Mouse (Mus musculus) MEL (cell line): Measurements from ENCODE around the gene Dand5. TPM values are rescaled to one million over a fixed set of nuclear protein-coding genes. Genes with fewer than 3 reads are reported as not detected.

Experiments
- DNase-seq: peaks from one replicate; pipeline ENCODE4 v3.0.0; 2011; ENCODE audit warnings: low read depth, low spot score
- H3K27ac ChIP-seq: 2 replicates; pipeline ENCODE4 v1.5.1; 2012; ENCODE audit warnings: low read depth, mild to moderate bottlenecking, control low read depth, low read length, moderate library complexity; ENCODE audit not compliant: control insufficient read depth
- H3K27me3 ChIP-seq, 2 experiments: fragments of 150-350 bp in 1 of 2; sonication (generic) in 1 of 2; 2 replicates each; pipeline ENCODE4 v1.6.1; 2012; ENCODE audit warnings: low read length in 2 of 2, mild to moderate bottlenecking in 2 of 2, improper control_type of control experiment in 1 of 2, moderate library complexity in 1 of 2; ENCODE audit not compliant: insufficient read depth in 2 of 2, control insufficient read depth in 1 of 2
- H3K36me3 ChIP-seq, 2 experiments: 2 replicates each; pipeline ENCODE4 v1.6.1; 2012 to 2014; ENCODE audit warnings: low read length in 2 of 2, improper control_type of control experiment in 1 of 2, inconsistent platforms in 1 of 2, mild to moderate bottlenecking in 1 of 2; ENCODE audit not compliant: insufficient read depth in 2 of 2, control insufficient read depth in 1 of 2
- H3K4me1 ChIP-seq, 2 experiments: fragments of 150-350 bp in 1 of 2; sonication (generic) in 1 of 2; 2 replicates each; pipeline ENCODE4 v1.6.1; 2012; ENCODE audit warnings: low read length in 2 of 2, improper control_type of control experiment in 1 of 2, mild to moderate bottlenecking in 1 of 2; ENCODE audit not compliant: insufficient read depth in 2 of 2, control insufficient read depth in 1 of 2
- H3K4me3 ChIP-seq, 2 experiments: fragments of 150-350 bp in 1 of 2; sonication (generic) in 1 of 2; 2 replicates each; pipeline ENCODE4 v1.5.1; 2012; ENCODE audit warnings: low read depth in 2 of 2, low read length in 2 of 2, mild to moderate bottlenecking in 2 of 2, moderate library complexity in 2 of 2, control low read depth in 1 of 2, improper control_type of control experiment in 1 of 2; ENCODE audit not compliant: control insufficient read depth in 1 of 2, insufficient read depth in 1 of 2
- H3K79me2 ChIP-seq: 2 replicates; pipeline ENCODE4 v1.6.1; 2012; ENCODE audit warnings: mild to moderate bottlenecking, low read length, moderate library complexity; ENCODE audit not compliant: control insufficient read depth, poor library complexity, insufficient read depth
- H3K9ac ChIP-seq: 2 replicates; pipeline ENCODE4 v1.6.1; 2012; ENCODE audit warnings: low read depth, mild to moderate bottlenecking, control low read depth, low read length, moderate library complexity; ENCODE audit not compliant: control insufficient read depth, poor library complexity, severe bottlenecking
- H3K9me3 ChIP-seq: fragments of 150-350 bp; sonication (generic); replicated peaks from 2 replicates; pipeline ENCODE4 v1.6.1; 2012; ENCODE audit warnings: mild to moderate bottlenecking, low read length, improper control_type of control experiment, moderate library complexity; ENCODE audit not compliant: insufficient read depth
- BHLHE40 ChIP-seq: IDR thresholded peaks from 2 replicates; pipeline ENCODE4 v1.6.1; 2012; ENCODE audit warnings: low read depth, mild to moderate bottlenecking, inconsistent platforms, low read length, improper control_type of control experiment, borderline replicate concordance
- CHD1 ChIP-seq: IDR thresholded peaks from 2 replicates; pipeline ENCODE4 v1.6.1; 2012; ENCODE audit warnings: low read depth, mild to moderate bottlenecking, inconsistent platforms, low read length, improper control_type of control experiment
- CHD2 ChIP-seq: IDR thresholded peaks from 2 replicates; pipeline ENCODE4 v1.6.1; 2011; ENCODE audit warnings: low read length, improper control_type of control experiment
- CTCF ChIP-seq, 3 experiments: IDR thresholded peaks in 2 of 3; conservative IDR thresholded peaks in 1 of 3; 2 replicates each; pipeline ENCODE4 v1.5.1; 2011 to 2012; ENCODE audit warnings: low read length in 3 of 3, low read depth in 2 of 3, mild to moderate bottlenecking in 2 of 3, improper control_type of control experiment in 1 of 3, inconsistent platforms in 1 of 3, mixed read lengths in 1 of 3, moderate library complexity in 1 of 3; ENCODE audit not compliant: control insufficient read depth in 1 of 3, insufficient read depth in 1 of 3, poor library complexity in 1 of 3, severe bottlenecking in 1 of 3
- GABPA ChIP-seq: IDR thresholded peaks from 2 replicates; pipeline ENCODE4 v1.6.1; 2012; ENCODE audit warnings: low read depth, mild to moderate bottlenecking, inconsistent platforms, low read length, improper control_type of control experiment, moderate library complexity
- HCFC1 ChIP-seq: IDR thresholded peaks from 2 replicates; pipeline ENCODE4 v1.6.1; 2012; ENCODE audit warnings: low read depth, mild to moderate bottlenecking, inconsistent platforms, low read length, improper control_type of control experiment, moderate library complexity
- JUND ChIP-seq: IDR thresholded peaks from 2 replicates; pipeline ENCODE4 v1.6.1; 2011; ENCODE audit warnings: low read depth, mild to moderate bottlenecking, improper control_type of control experiment, low read length
- KAT2A ChIP-seq: conservative IDR thresholded peaks from 2 replicates; pipeline ENCODE4 v1.6.1; 2012; ENCODE audit warnings: low read depth, low read length, improper control_type of control experiment, inconsistent platforms
- MAX ChIP-seq: IDR thresholded peaks from 2 replicates; pipeline ENCODE4 v1.6.1; 2011; ENCODE audit warnings: low read length, improper control_type of control experiment
- MAZ ChIP-seq: IDR thresholded peaks from 2 replicates; pipeline ENCODE4 v1.6.1; 2012; ENCODE audit warnings: low read depth, mild to moderate bottlenecking, inconsistent platforms, low read length, improper control_type of control experiment
- MXI1 ChIP-seq: IDR thresholded peaks from 2 replicates; pipeline ENCODE4 v1.6.1; 2011; ENCODE audit warnings: mild to moderate bottlenecking, low read depth, low read length, improper control_type of control experiment
- POLR2A ChIP-seq, 2 experiments: IDR thresholded peaks; 2 replicates each; pipeline ENCODE4 v1.6.1; 2011 to 2012; ENCODE audit warnings: low read length in 2 of 2, mild to moderate bottlenecking in 2 of 2, control low read depth in 1 of 2, improper control_type of control experiment in 1 of 2, low read depth in 1 of 2, moderate library complexity in 1 of 2; ENCODE audit not compliant: control insufficient read depth in 1 of 2, insufficient read depth in 1 of 2, poor library complexity in 1 of 2
- POLR2AphosphoS2 ChIP-seq: IDR thresholded peaks from 2 replicates; pipeline ENCODE4 v1.6.1; 2011; ENCODE audit warnings: low read length, improper control_type of control experiment
- POLR2AphosphoS5 ChIP-seq: IDR thresholded peaks from 2 replicates; pipeline ENCODE4 v1.6.1; 2012; ENCODE audit warnings: low read depth, borderline replicate concordance, mild to moderate bottlenecking, inconsistent platforms, low read length, moderate library complexity, mixed read lengths
- RAD21 ChIP-seq: IDR thresholded peaks from 2 replicates; pipeline ENCODE4 v1.6.1; 2011; ENCODE audit warnings: mild to moderate bottlenecking, low read depth, low read length, improper control_type of control experiment
- RCOR1 ChIP-seq: IDR thresholded peaks from 2 replicates; pipeline ENCODE4 v1.6.1; 2012; ENCODE audit warnings: low read depth, mild to moderate bottlenecking, inconsistent platforms, low read length, improper control_type of control experiment
- TAL1 ChIP-seq: IDR thresholded peaks from 2 replicates; pipeline ENCODE4 v1.6.1; 2012; ENCODE audit warnings: mild to moderate bottlenecking, inconsistent platforms, low read length, moderate library complexity, mixed read lengths
- TCF12 ChIP-seq: IDR thresholded peaks from 2 replicates; pipeline ENCODE4 v1.6.1; 2014; ENCODE audit warnings: low read depth, mild to moderate bottlenecking, inconsistent platforms, low read length, improper control_type of control experiment, moderate library complexity
- ZC3H11A ChIP-seq: IDR thresholded peaks from 2 replicates; pipeline ENCODE4 v1.6.1; 2012; ENCODE audit warnings: low read depth, mild to moderate bottlenecking, inconsistent platforms, low read length, improper control_type of control experiment
- ZKSCAN1 ChIP-seq: IDR thresholded peaks from 2 replicates; pipeline ENCODE4 v1.6.1; 2012; ENCODE audit warnings: low read depth, mild to moderate bottlenecking, inconsistent platforms, low read length, improper control_type of control experiment, moderate library complexity
- ZMIZ1 ChIP-seq: IDR thresholded peaks from 2 replicates; pipeline ENCODE4 v1.6.1; 2012; ENCODE audit warnings: low read depth, mild to moderate bottlenecking, inconsistent platforms, low read length, improper control_type of control experiment, moderate library complexity
- ZNF384 ChIP-seq: IDR thresholded peaks from 2 replicates; pipeline ENCODE4 v1.6.1; 2012; ENCODE audit warnings: low read depth, mild to moderate bottlenecking, inconsistent platforms, low read length, improper control_type of control experiment
- polyA plus RNA-seq, 2 experiments: library from polyadenylated mRNA; stranded (reverse) in 1 of 2; unstranded in 1 of 2; fragments of >175 nt in 1 of 2; fragments of >200 nt in 1 of 2; gene quantifications; 2 replicates each; pipeline versions ENCODE4 v1.2.1 to v1.2.4; 2012; ENCODE audit warnings: low replicate concordance in 2 of 2, low read depth in 1 of 2; ENCODE audit not compliant: insufficient read length in 2 of 2, insufficient read depth in 1 of 2, missing spikeins in 1 of 2
- total RNA-seq: library from RNA; depleted of rRNA; stranded (reverse); fragments of 300-350 nt; gene quantifications from 2 replicates; pipeline ENCODE4 v1.2.3, GENCODE M21; 2012

The Dand5 gene
- total and polyA plus RNA-seq, 3 experiments = 1.7 to 2.2 TPM; not detected in 1

DNA sequence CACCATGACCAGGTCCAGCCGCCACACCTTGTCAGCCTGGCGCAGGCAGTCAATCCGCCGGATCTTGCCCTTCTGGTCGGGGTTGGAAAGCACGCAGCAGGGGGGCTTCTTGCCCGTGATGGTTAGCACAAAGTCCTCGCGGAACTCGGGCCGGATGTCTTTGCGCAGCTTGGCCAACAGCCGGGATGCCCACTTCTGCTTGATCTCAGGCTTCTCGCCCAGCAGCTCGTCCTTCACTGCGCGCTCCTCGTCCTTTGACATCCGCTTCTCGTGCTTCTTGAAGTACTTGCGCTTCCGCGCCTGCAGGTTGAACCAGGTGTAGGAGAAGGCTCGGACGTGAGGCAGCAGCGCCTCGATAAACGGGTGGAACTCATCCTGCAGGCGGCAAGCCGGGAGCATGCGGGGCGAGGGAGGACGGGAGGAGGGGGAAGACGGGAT is 50.7 kb downstream of the Dand5 start:
- DNase-seq = no peak
- H3K36me3 ChIP-seq = peaks cover 0 to 7% of the 10 kb centered on the region in 2 experiments; a peak in 1 of 4 replicates
- H3K27ac ChIP-seq = no peak overlapping the region
- no peaks in the 10 kb centered on the region for H3K4me1 ChIP-seq
- no peaks in the 10 kb centered on the region for H3K9me3 ChIP-seq
- H3K79me2 ChIP-seq = no peaks in the 10 kb centered on the region
- H3K27me3 ChIP-seq = no peaks in the 10 kb centered on the region
- TF ChIP-seq ZMIZ1 = no peak
- TF ChIP-seq JUND = no peak
- TF ChIP-seq RCOR1 = no peak
- no peak for TF ChIP-seq TCF12
- no peak for TF ChIP-seq MAZ
- TF ChIP-seq KAT2A = no peak
- no peak for TF ChIP-seq POLR2AphosphoS5
- no peak for TF ChIP-seq CTCF (IDR thresholded peaks at IDR 0.05 in 2 of 3, conservative IDR thresholded peaks at IDR 0.05 in 1 of 3; ENCODE audit: control insufficient read depth in 1 of 3, insufficient read depth in 1 of 3, low read depth in 2 of 3, low read length in 3 of 3, poor library complexity in 1 of 3, severe bottlenecking in 1 of 3)
- no peak for TF ChIP-seq ZC3H11A
- no peak for TF ChIP-seq HCFC1
- no peak for TF ChIP-seq TAL1
- no peak for TF ChIP-seq CHD1
- no peak for TF ChIP-seq POLR2A (IDR thresholded peaks at IDR 0.05; ENCODE audit: control insufficient read depth in 1 of 2, insufficient read depth in 1 of 2, low read depth in 1 of 2, low read length in 2 of 2, poor library complexity in 1 of 2)
- TF ChIP-seq ZNF384 = no peak
- TF ChIP-seq MXI1 = no peak
- TF ChIP-seq MAX = no peak
- TF ChIP-seq BHLHE40 = no peak
- H3K4me3 ChIP-seq = no peak overlapping the region
- no peak overlapping the region for H3K9ac ChIP-seq

GRCm38 (mm10) chr8:84771000-84771687 is 51.5 kb downstream of the Dand5 start:
- DNase-seq = no peak
- no peaks in the 10 kb centered on the region for H3K4me1 ChIP-seq
- TF ChIP-seq ZC3H11A = no peak
- TF ChIP-seq RAD21 = no peak
- no peak for TF ChIP-seq POLR2AphosphoS2
- TF ChIP-seq ZKSCAN1 = no peak
- TF ChIP-seq CTCF (IDR thresholded peaks at IDR 0.05 in 2 of 3, conservative IDR thresholded peaks at IDR 0.05 in 1 of 3; ENCODE audit: control insufficient read depth in 1 of 3, insufficient read depth in 1 of 3, low read depth in 2 of 3, low read length in 3 of 3, poor library complexity in 1 of 3, severe bottlenecking in 1 of 3) = no peak
- no peak for TF ChIP-seq GABPA
- TF ChIP-seq CHD2 = no peak
- TF ChIP-seq TCF12 = no peak
- TF ChIP-seq, all 39 proteins: peak for 0
- no peak overlapping the region for H3K9ac ChIP-seq
- H3K27ac ChIP-seq = no peak overlapping the region
- peaks cover 0 to 7% of the 10 kb centered on the region in 2 experiments; a peak in 1 of 4 replicates for H3K36me3 ChIP-seq
- no peak overlapping the region for H3K4me3 ChIP-seq
- H3K27me3 ChIP-seq = no peaks in the 10 kb centered on the region
- no peaks in the 10 kb centered on the region for H3K79me2 ChIP-seq
- H3K9me3 ChIP-seq = no peaks in the 10 kb centered on the region
